Mouse (Mus musculus): ENCODE measurements around the gene Lrrc74a. TPM values are rescaled to one million over a fixed set of nuclear protein-coding genes. Genes with fewer than 3 reads are reported as not detected.

Lrrc74a gene
- polyA plus RNA-seq, 1 experiment from 2014 or later, result not detected

GRCm38 (mm10) chr12:86790849-86791127, 56.6 kb downstream of the Lrrc74a start:
- no peak for ATAC-seq
- no peak overlapping the region for H3K27ac ChIP-seq (ENCODE audit: low read depth, low read length)
- H3K36me3 ChIP-seq (ENCODE audit: control insufficient read depth, insufficient read depth, low read length), result no peaks in the 10 kb centered on the region
- H3K9ac ChIP-seq (ENCODE audit: low read depth, low read length), result no peak overlapping the region
- 19% methylated on average over 2 of the region's 2 CpGs for WGBS
- H3K27me3 ChIP-seq (replicated peaks; ENCODE audit: control insufficient read depth, insufficient read depth, low read length), result no peaks in the 10 kb centered on the region
- peaks cover 14% of the 10 kb centered on the region for H3K4me1 ChIP-seq (ENCODE audit: control insufficient read depth, insufficient read depth, low read depth, low read length)
- no peak overlapping the region for H3K4me2 ChIP-seq (ENCODE audit: low read length)
- no peaks in the 10 kb centered on the region for H3K9me3 ChIP-seq (ENCODE audit: control insufficient read depth, low read length)
- no peak overlapping the region for H3K4me3 ChIP-seq (ENCODE audit: low read length)

- no peak overlapping the region for H3K4me3 ChIP-seq (ENCODE audit: low read length)
- H3K9ac ChIP-seq (ENCODE audit: low read depth, low read length), result no peak overlapping the region
- H3K9me3 ChIP-seq (ENCODE audit: control insufficient read depth, low read length), result no peaks in the 10 kb centered on the region
- ATAC-seq, result no peak
- no peak overlapping the region for H3K27ac ChIP-seq (ENCODE audit: low read depth, low read length)
- H3K27me3 ChIP-seq (replicated peaks; ENCODE audit: control insufficient read depth, insufficient read depth, low read length), result no peaks in the 10 kb centered on the region
- no peak overlapping the region for H3K4me2 ChIP-seq (ENCODE audit: low read length)
- no peaks in the 10 kb centered on the region for H3K36me3 ChIP-seq (ENCODE audit: control insufficient read depth, insufficient read depth, low read length)
- H3K4me1 ChIP-seq (ENCODE audit: control insufficient read depth, insufficient read depth, low read depth, low read length), result peaks cover 6% of the 10 kb centered on the region
- WGBS, result 73% methylated on average over 2 of the region's 2 CpGs
Observed at GRCm38 (mm10) chr12:86791987-86792386, 57.8 kb downstream of the Lrrc74a start.

GRCm38 (mm10) chr12:86793830-86794229, 59.7 kb downstream of the Lrrc74a start:
- Histone ChIP-seq H3K27ac (ENCODE audit: low read depth, low read length) (no peak overlapping the region), H3K4me3 (ENCODE audit: low read length) (no peak overlapping the region), H3K9ac (ENCODE audit: low read depth, low read length) (no peak overlapping the region), H3K9me3 (ENCODE audit: control insufficient read depth, low read length) (no peaks in the 10 kb centered on the region), H3K36me3 (ENCODE audit: control insufficient read depth, insufficient read depth, low read length) (no peaks in the 10 kb centered on the region), H3K4me2 (ENCODE audit: low read length) (no peak overlapping the region), H3K27me3 (replicated peaks; ENCODE audit: control insufficient read depth, insufficient read depth, low read length) (no peaks in the 10 kb centered on the region), H3K4me1 (ENCODE audit: control insufficient read depth, insufficient read depth, low read depth, low read length) (peaks cover 8% of the 10 kb centered on the region)
- ATAC-seq, result 0 out of 2 replicates have a peak, but pooled peaks have one; percentile 27
- WGBS, result 34% methylated on average over 3 of the region's 3 CpGs

GRCm38 (mm10) chr12:86794331-86794730, 60.2 kb downstream of the Lrrc74a start:
- 91% methylated on average over 11 of the region's 11 CpGs for WGBS
- ATAC-seq, result no peak
- no peaks in the 10 kb centered on the region for H3K36me3 ChIP-seq (ENCODE audit: control insufficient read depth, insufficient read depth, low read length)
- no peaks in the 10 kb centered on the region for H3K27me3 ChIP-seq (replicated peaks; ENCODE audit: control insufficient read depth, insufficient read depth, low read length)
- no peaks in the 10 kb centered on the region for H3K9me3 ChIP-seq (ENCODE audit: control insufficient read depth, low read length)
- no peak overlapping the region for H3K9ac ChIP-seq (ENCODE audit: low read depth, low read length)
- no peak overlapping the region for H3K27ac ChIP-seq (ENCODE audit: low read depth, low read length)
- H3K4me2 ChIP-seq (ENCODE audit: low read length), result no peak overlapping the region
- H3K4me1 ChIP-seq (ENCODE audit: control insufficient read depth, insufficient read depth, low read depth, low read length), result peaks cover 13% of the 10 kb centered on the region
- H3K4me3 ChIP-seq (ENCODE audit: low read length), result no peak overlapping the region

GRCm38 (mm10) chr12:86795076-86795837, 61.1 kb downstream of the Lrrc74a start:
- ATAC-seq, result peak; percentile 44
- Histone ChIP-seq H3K4me2 (ENCODE audit: low read length) (no peak overlapping the region), H3K27me3 (replicated peaks; ENCODE audit: control insufficient read depth, insufficient read depth, low read length) (no peaks in the 10 kb centered on the region), H3K4me3 (ENCODE audit: low read length) (no peak overlapping the region), H3K9me3 (ENCODE audit: control insufficient read depth, low read length) (no peaks in the 10 kb centered on the region), H3K4me1 (ENCODE audit: control insufficient read depth, insufficient read depth, low read depth, low read length) (peaks cover 16% of the 10 kb centered on the region), H3K36me3 (ENCODE audit: control insufficient read depth, insufficient read depth, low read length) (no peaks in the 10 kb centered on the region), H3K27ac (ENCODE audit: low read depth, low read length) (no peak overlapping the region; the same call in 1 of the 2 replicates), H3K9ac (ENCODE audit: low read depth, low read length) (no peak overlapping the region)
- WGBS, result 54% methylated on average over 7 of the region's 7 CpGs

- WGBS, result 0% methylated on average over 4 of the region's 4 CpGs
- Histone ChIP-seq H3K27ac (ENCODE audit: low read depth, low read length) (no peak overlapping the region; the same call in 1 of the 2 replicates), H3K4me1 (ENCODE audit: control insufficient read depth, insufficient read depth, low read depth, low read length) (peaks cover 19% of the 10 kb centered on the region), H3K4me2 (ENCODE audit: low read length) (no peak overlapping the region), H3K4me3 (ENCODE audit: low read length) (no peak overlapping the region), H3K9ac (ENCODE audit: low read depth, low read length) (no peak overlapping the region), H3K36me3 (ENCODE audit: control insufficient read depth, insufficient read depth, low read length) (no peaks in the 10 kb centered on the region), H3K27me3 (replicated peaks; ENCODE audit: control insufficient read depth, insufficient read depth, low read length) (no peaks in the 10 kb centered on the region), H3K9me3 (ENCODE audit: control insufficient read depth, low read length) (no peaks in the 10 kb centered on the region)
- ATAC-seq, result peak; percentile 55
Observed at GRCm38 (mm10) chr12:86795838-86796232, 61.7 kb downstream of the Lrrc74a start.

- no peaks in the 10 kb centered on the region for H3K27me3 ChIP-seq (replicated peaks; ENCODE audit: control insufficient read depth, insufficient read depth, low read length)
- no peak overlapping the region for H3K4me3 ChIP-seq (ENCODE audit: low read length)
- H3K36me3 ChIP-seq (ENCODE audit: control insufficient read depth, insufficient read depth, low read length), result no peaks in the 10 kb centered on the region
- ATAC-seq, result no peak
- H3K4me1 ChIP-seq (ENCODE audit: control insufficient read depth, insufficient read depth, low read depth, low read length), result peaks cover 24% of the 10 kb centered on the region
- H3K9ac ChIP-seq (ENCODE audit: low read depth, low read length), result no peak overlapping the region
- no peak overlapping the region for H3K4me2 ChIP-seq (ENCODE audit: low read length)
- WGBS, result 72% methylated on average over 3 of the region's 3 CpGs
- no peaks in the 10 kb centered on the region for H3K9me3 ChIP-seq (ENCODE audit: control insufficient read depth, low read length)
- H3K27ac ChIP-seq (ENCODE audit: low read depth, low read length), result no peak overlapping the region
Observed at GRCm38 (mm10) chr12:86796351-86796750, 62.2 kb downstream of the Lrrc74a start.

- ATAC-seq, result no peak
- H3K4me3 ChIP-seq (ENCODE audit: low read length), result no peak overlapping the region
- H3K4me2 ChIP-seq (ENCODE audit: low read length), result no peak overlapping the region
- peaks cover 39% of the 10 kb centered on the region for H3K4me1 ChIP-seq (ENCODE audit: control insufficient read depth, insufficient read depth, low read depth, low read length)
- H3K9me3 ChIP-seq (ENCODE audit: control insufficient read depth, low read length), result no peaks in the 10 kb centered on the region
- H3K27ac ChIP-seq (ENCODE audit: low read depth, low read length), result no peak overlapping the region
- H3K27me3 ChIP-seq (replicated peaks; ENCODE audit: control insufficient read depth, insufficient read depth, low read length), result no peaks in the 10 kb centered on the region
- H3K9ac ChIP-seq (ENCODE audit: low read depth, low read length), result no peak overlapping the region
- WGBS, result 79% methylated on average over 4 of the region's 4 CpGs
- no peaks in the 10 kb centered on the region for H3K36me3 ChIP-seq (ENCODE audit: control insufficient read depth, insufficient read depth, low read length)
Observed at GRCm38 (mm10) chr12:86797771-86798170, 63.6 kb downstream of the Lrrc74a start.

GRCm38 (mm10) chr12:86798773-86799540, 64.8 kb downstream of the Lrrc74a start:
- Histone ChIP-seq H3K4me1 (ENCODE audit: control insufficient read depth, insufficient read depth, low read depth, low read length) (peaks cover 50% of the 10 kb centered on the region), H3K4me2 (ENCODE audit: low read length) (peak overlapping the region; percentile 34), H3K9ac (ENCODE audit: low read depth, low read length) (peak overlapping the region; percentile 55), H3K36me3 (ENCODE audit: control insufficient read depth, insufficient read depth, low read length) (no peaks in the 10 kb centered on the region), H3K9me3 (ENCODE audit: control insufficient read depth, low read length) (no peaks in the 10 kb centered on the region), H3K27ac (ENCODE audit: low read depth, low read length) (peak overlapping the region; percentile 82), H3K4me3 (ENCODE audit: low read length) (no peak overlapping the region), H3K27me3 (replicated peaks; ENCODE audit: control insufficient read depth, insufficient read depth, low read length) (no peaks in the 10 kb centered on the region)
- 11% methylated on average over 14 of the region's 14 CpGs for WGBS
- no peak for ATAC-seq

Measured in hindbrain, embryonic 16.5 days (tissue).